Mouse (Mus musculus) heart, adult 2 months (tissue): ENCODE results near the gene Asf1b. TPM values are rescaled to one million over a fixed set of nuclear protein-coding genes. Genes with fewer than 3 reads are reported as not detected.

Experiments
- DNase-seq, 2 experiments: peaks; one replicate each; pipeline ENCODE4 v3.0.0; 2021
- H3K27ac ChIP-seq: fragments of 200-600 bp; 2 replicates; pipeline ENCODE4 v1.8.1; 2022
- H3K27me3 ChIP-seq: fragments of 200-500 bp; 2 replicates; pipeline ENCODE4 v1.6.1; 2012; ENCODE audit warnings: mild to moderate bottlenecking, low read length, inconsistent platforms, mixed read lengths; ENCODE audit not compliant: control insufficient read depth, insufficient read depth
- H3K36me3 ChIP-seq: fragments of 200-500 bp; 2 replicates; pipeline ENCODE4 v1.6.1; 2012; ENCODE audit warnings: low read length, inconsistent platforms; ENCODE audit not compliant: control insufficient read depth, insufficient read depth
- H3K4me1 ChIP-seq: fragments of 200-500 bp; 2 replicates; pipeline ENCODE4 v1.6.1; 2011; ENCODE audit warnings: low read length; ENCODE audit not compliant: control insufficient read depth, insufficient read depth
- H3K4me3 ChIP-seq: fragments of 200-600 bp; 2 replicates; pipeline ENCODE4 v1.8.1; 2022
- H3K79me2 ChIP-seq: fragments of 200-500 bp; replicated peaks from 2 replicates; pipeline ENCODE4 v1.6.1; 2012; ENCODE audit warnings: mild to moderate bottlenecking, inconsistent platforms, low read length, moderate library complexity, mixed read lengths; ENCODE audit not compliant: control insufficient read depth, insufficient read depth
- H3K9ac ChIP-seq: fragments of 200-500 bp; 2 replicates; pipeline ENCODE4 v1.6.1; 2012; ENCODE audit warnings: low read depth, mild to moderate bottlenecking, control low read depth, inconsistent platforms, low read length, mixed read lengths
- CTCF ChIP-seq: fragments of 200-600 bp; IDR thresholded peaks from 2 replicates; pipeline ENCODE4 v1.8.1; 2022; ENCODE audit warnings: antibody characterized with exemption, mild to moderate bottlenecking, moderate library complexity
- EP300 ChIP-seq: fragments of 200-500 bp; IDR thresholded peaks from 2 replicates; pipeline ENCODE4 v1.6.1; 2011; ENCODE audit warnings: low read depth, low read length, control low read depth; ENCODE audit not compliant: insufficient read depth
- POLR2A ChIP-seq: fragments of 200-500 bp; IDR thresholded peaks from 2 replicates; pipeline ENCODE4 v1.6.1; 2011; ENCODE audit warnings: mild to moderate bottlenecking, low read depth, low read length, control low read depth; ENCODE audit not compliant: insufficient read depth
- WGBS: fragments of 180-500 bp; shearing (Covaris S2); methylation state at CpG from one replicate; pipeline ENCODE4 v1.1.7; 2018; 5-methylcytosine and 5-hydroxymethylcytosine counted together
- intact Hi-C: fragments of 180-260 bp; cut with DNase I; formaldehyde crosslinking; loops from one replicate; pipeline ENCODE4 v1.15.1; 2025
- polyA plus RNA-seq: library from polyadenylated mRNA; depleted of rRNA; stranded (reverse); fragments of >200 nt; gene quantifications from 2 replicates; pipeline ENCODE4 v1.2.3, GENCODE M21; 2012
- total RNA-seq, 2 experiments: library from RNA; stranded (reverse); gene quantifications; 2 replicates each; pipeline ENCODE4 v1.2.3; 2021

Asf1b gene
- total and polyA plus RNA-seq, 3 experiments: 1.7 to 2.2 (median 1.8) TPM

DNA sequence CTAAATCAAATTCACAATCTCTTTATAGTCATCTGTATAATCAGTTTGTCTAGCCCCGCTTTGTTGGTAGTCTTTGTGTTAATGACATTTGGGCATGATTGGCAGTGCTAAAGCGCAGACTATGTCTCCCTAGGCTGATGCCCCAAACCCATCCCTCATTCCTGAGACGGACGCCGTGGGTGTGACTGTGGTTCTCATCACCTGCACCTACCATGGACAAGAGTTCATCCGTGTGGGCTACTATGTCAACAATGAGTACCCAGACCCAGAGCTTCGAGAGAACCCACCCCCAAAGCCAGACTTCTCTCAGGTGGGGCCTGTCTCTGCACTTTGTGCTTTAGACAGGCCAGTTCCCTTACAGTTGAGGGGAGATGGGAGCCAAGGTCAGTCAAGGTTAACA, 12.4 kb downstream of the Asf1b start:
- no peak overlapping the region for H3K9ac ChIP-seq
- TF ChIP-seq POLR2A (no peak), CTCF (no peak), EP300 (no peak)
- no peak overlapping the region for H3K27ac ChIP-seq
- 91% methylated on average over 7 of the region's 7 CpGs for WGBS
- H3K79me2 ChIP-seq: no peaks in the 10 kb centered on the region
- H3K27me3 ChIP-seq: no peaks in the 10 kb centered on the region
- H3K4me3 ChIP-seq: no peak overlapping the region
- no peak for DNase-seq
- H3K4me1 ChIP-seq: peaks cover 5% of the 10 kb centered on the region
- H3K36me3 ChIP-seq: no peaks in the 10 kb centered on the region; the same call in 1 of the 2 replicates
- intact Hi-C loops: no loop called here

DNA sequence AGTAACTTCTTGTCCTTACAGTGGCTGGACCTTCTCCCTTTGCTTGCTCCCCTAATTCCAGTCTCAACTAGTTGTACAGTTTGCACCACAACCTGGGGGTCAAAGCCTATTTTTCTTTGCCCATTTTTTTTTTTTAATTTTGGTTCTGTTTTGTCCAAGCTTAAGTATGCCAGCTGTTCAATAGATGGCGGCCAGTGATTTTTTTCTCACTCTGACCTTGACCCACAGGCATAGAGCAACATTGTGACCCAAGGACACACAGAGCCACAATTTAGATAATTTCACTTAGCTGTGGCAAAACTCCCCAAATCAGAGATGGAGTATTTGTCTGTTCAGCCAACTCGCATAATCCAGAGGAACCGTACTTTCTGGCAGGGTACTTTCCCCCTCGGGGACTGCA, 15.8 kb downstream of the Asf1b start:
- 82% methylated on average over 4 of the region's 4 CpGs for WGBS
- TF ChIP-seq POLR2A (no peak), CTCF (no peak), EP300 (no peak)

DNA sequence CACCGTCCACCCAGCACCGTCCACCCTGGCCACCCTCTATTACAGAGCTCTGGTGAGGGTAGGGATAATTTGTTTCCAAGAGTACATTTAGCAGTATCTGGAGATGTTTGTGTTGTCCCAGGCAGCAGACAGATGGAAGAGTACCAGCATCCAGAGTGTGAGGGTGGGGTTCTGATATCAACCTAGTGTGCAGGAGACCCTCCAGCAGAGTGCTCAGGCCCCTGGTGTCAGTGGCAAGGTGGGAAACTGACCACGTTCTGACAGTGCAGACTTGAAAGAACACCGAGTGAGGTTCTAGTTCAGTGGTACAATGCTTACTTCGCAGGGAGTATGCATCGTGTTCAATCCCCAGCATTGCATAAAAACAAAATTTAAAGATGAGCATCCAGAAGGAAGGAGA, 16.4 kb downstream of the Asf1b start:
- intact Hi-C loops: no loop called here
- H3K4me3 ChIP-seq: peak overlapping the region; percentile 74
- no peaks in the 10 kb centered on the region for H3K27me3 ChIP-seq
- H3K79me2 ChIP-seq: peaks cover 6% of the 10 kb centered on the region; the same call in 1 of the 2 replicates
- H3K4me1 ChIP-seq: peaks cover 2% of the 10 kb centered on the region
- DNase-seq: no peak
- TF ChIP-seq POLR2A (no peak), EP300 (no peak), CTCF (no peak)
- H3K9ac ChIP-seq: peak overlapping the region; percentile 97
- no peaks in the 10 kb centered on the region for H3K36me3 ChIP-seq
- H3K27ac ChIP-seq: peak overlapping the region; percentile 85; the same call in 1 of the 2 replicates
- 80% methylated on average over 6 of the region's 6 CpGs for WGBS

More for the DNA sequence above, 15.8 kb downstream of the Asf1b start:
- intact Hi-C loops: no loop called here
- peaks cover 2% of the 10 kb centered on the region for H3K4me1 ChIP-seq
- no peaks in the 10 kb centered on the region for H3K36me3 ChIP-seq
- H3K27ac ChIP-seq: no peak overlapping the region
- H3K4me3 ChIP-seq: no peak overlapping the region
- no peak for DNase-seq
- no peaks in the 10 kb centered on the region for H3K27me3 ChIP-seq
- H3K9ac ChIP-seq: no peak overlapping the region
- H3K79me2 ChIP-seq: peaks cover 6% of the 10 kb centered on the region; the same call in 1 of the 2 replicates

DNA sequence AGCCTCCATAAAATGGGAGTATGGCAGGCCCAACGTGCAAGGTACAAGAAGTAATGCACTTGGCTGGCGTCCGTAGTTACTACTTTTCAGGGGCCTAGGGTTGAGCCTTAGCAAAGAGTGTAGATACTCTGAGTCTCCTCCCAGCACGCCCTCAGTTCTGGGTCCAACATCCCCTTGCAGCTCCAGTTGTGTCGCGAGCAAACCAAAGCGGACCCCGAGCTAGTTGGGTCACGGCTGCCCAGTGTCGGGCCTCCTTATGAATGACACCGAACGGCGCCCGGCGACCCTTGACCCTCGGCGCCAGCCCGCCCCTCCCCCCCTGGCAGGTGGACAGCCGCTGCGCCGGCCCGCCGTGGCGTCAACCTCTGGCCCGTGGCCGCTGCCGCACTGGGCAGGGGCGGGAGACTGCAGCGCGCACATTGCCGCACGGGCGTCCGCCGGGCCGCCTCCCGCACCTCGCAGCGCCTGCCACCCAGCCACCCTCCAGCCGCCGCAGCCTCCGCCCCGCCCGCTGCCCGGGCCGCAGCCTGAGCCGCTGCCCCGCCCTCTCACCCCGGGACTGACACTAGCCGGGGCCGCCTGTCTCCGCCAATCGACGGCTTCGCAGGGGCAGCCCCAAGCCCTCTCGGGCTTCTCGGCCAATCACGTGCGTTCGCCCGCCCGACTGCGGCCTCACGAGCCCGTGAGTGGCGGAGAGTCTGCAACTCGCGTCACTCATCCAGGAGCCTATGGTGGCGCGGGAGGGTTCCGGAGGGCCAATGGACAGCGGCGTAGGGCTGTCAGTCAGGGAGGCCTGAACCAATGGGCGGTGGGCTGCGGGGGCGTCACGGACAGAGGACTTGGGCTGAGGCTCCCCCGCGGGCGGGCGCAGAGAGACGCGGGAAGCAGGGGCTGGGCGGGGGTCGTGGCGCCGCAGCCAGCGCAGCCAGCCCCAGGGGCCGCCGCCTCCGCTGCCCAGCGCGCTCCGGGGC, 17.1 kb downstream of the Asf1b start, which contains the start of gene Prkaca:
TSS of gene Prkaca (plus strand) at position 844 of the 971 bp plus-strand sequence.
- peak within 1 kb of the TSS; percentile 74 for H3K4me3 ChIP-seq
- WGBS: under 1% methylated on average over 83 of the region's 94 CpGs
- intact Hi-C loops: no loop called here
- H3K9ac ChIP-seq: peak within 1 kb of the TSS; percentile 97
- H3K79me2 ChIP-seq: peaks cover 6% of the 10 kb centered on the region; the same call in 1 of the 2 replicates
- peak within 1 kb of the TSS; percentile 85 for H3K27ac ChIP-seq
- no peaks in the 10 kb centered on the region for H3K36me3 ChIP-seq
- TF ChIP-seq POLR2A: peak; percentile 46; the same call in 1 of the 2 replicates
- TF ChIP-seq CTCF: no peak
- TF ChIP-seq EP300: no peak
- H3K27me3 ChIP-seq: no peaks in the 10 kb centered on the region
- H3K4me1 ChIP-seq: peaks cover 8% of the 10 kb centered on the region
- peak; percentile 95 to 100 for DNase-seq

DNA sequence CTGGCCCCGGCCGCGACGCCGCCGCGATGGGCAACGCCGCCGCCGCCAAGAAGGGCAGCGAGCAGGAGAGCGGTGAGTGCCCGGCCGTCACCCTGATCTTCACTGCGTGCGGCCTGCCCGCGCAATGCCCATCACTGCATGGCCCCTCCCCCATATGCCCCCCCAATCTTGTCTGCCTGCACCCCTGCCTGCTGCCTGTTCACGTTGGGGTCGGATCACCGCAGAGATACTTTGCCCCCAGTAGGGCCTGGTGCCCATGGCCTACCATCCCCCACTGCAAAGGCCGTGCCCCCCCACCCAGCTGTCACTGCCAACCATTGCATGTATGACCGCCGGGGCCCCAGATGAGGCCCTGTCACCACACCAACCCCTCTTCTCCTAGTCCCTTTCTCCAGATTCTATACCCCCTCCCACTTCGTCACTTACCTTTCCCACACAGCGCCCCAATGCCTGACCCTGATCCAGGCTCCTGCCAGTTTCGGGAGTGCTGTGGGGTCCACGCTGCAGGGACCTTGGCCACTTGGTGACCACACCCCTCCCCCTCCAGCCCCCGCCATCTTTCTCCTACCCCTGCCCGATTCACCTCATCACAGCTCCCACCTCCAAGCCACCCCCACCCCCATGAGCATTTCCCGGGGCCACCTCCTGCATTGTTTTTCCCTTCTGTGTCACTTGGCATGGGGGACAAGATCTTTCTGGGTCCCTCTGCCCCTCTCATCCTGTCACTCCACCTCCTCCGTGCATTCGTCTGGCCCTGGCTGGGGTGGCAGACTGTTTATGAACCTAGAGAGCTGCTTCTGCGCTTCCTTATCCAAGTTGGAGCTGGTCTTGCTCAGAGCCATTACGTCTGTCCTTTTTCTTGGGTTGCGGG, 18.1 kb downstream of the Asf1b start:
- TF ChIP-seq EP300 (no peak), CTCF (no peak), POLR2A (0 out of 2 replicates have a peak, but pooled peaks have one; percentile 7)
- H3K4me1 ChIP-seq: peaks cover 13% of the 10 kb centered on the region
- no peaks in the 10 kb centered on the region for H3K36me3 ChIP-seq
- peak overlapping the region; percentile 72 for H3K4me3 ChIP-seq
- H3K79me2 ChIP-seq: peaks cover 6% of the 10 kb centered on the region; the same call in 1 of the 2 replicates
- H3K27me3 ChIP-seq: no peaks in the 10 kb centered on the region
- 2% methylated on average over 37 of the region's 37 CpGs for WGBS
- H3K27ac ChIP-seq: peak overlapping the region; percentile 81
- H3K9ac ChIP-seq: peak overlapping the region; percentile 97
- DNase-seq: peak in 1 of 2 experiments; percentile 45
- intact Hi-C loops: loop anchor here (2.0 kb wide), 1 partner anchor 23 kb away; the partner anchor contains the start of gene Samd1
